Mouse (Mus musculus) midbrain, embryonic 14.5 days (tissue): ENCODE data around the gene Tgtp2. TPM values are rescaled to one million over a fixed set of nuclear protein-coding genes. Genes with fewer than 3 reads are reported as not detected.
"Not testable (repeated sequence)": the region's sequence is repeated elsewhere in the genome, so short reads cannot be mapped to it uniquely, and the experiment has no call there.

ENCODE experiments used
- ATAC-seq: fragments of 200-750 bp; cut with Nextera tagmentation; 2 replicates; pipeline ENCODE4 v1.8.0; 2017; ENCODE audit warnings: moderate number of reproducible peaks, moderate library complexity; ENCODE audit not compliant: low FRiP score, low TSS enrichment
- DNase-seq: peaks from one replicate; pipeline ENCODE4 v3.0.0-alpha.2; 2015
- H3K27ac ChIP-seq: fragments of 300-500 bp; sonication (generic); replicated peaks from 2 replicates; pipeline ENCODE4 v1.5.1; 2014; ENCODE audit warnings: mild to moderate bottlenecking, low read depth, low read length, moderate library complexity
- H3K27me3 ChIP-seq: fragments of 300-500 bp; sonication (generic); 2 replicates; pipeline ENCODE4 v1.6.1; 2014; ENCODE audit warnings: low read length, control low read depth, mixed read lengths; ENCODE audit not compliant: control insufficient read depth, insufficient read depth
- H3K36me3 ChIP-seq: fragments of 300-500 bp; sonication (generic); 2 replicates; pipeline ENCODE4 v1.6.1; 2014; ENCODE audit warnings: low read length, control low read depth; ENCODE audit not compliant: control insufficient read depth, insufficient read depth
- H3K4me1 ChIP-seq: fragments of 300-500 bp; sonication (generic); 2 replicates; pipeline ENCODE4 v1.6.1; 2014; ENCODE audit warnings: mild to moderate bottlenecking, antibody characterized with exemption, low read length, control low read depth; ENCODE audit not compliant: control insufficient read depth, insufficient read depth
- H3K4me2 ChIP-seq: fragments of 300-500 bp; sonication (generic); 2 replicates; pipeline ENCODE4 v1.6.1; 2014; ENCODE audit warnings: mild to moderate bottlenecking, low read length, moderate library complexity
- H3K4me3 ChIP-seq: fragments of 300-500 bp; sonication (generic); replicated peaks from 2 replicates; pipeline ENCODE4 v1.5.1; 2014; ENCODE audit warnings: low read depth, low read length
- H3K9ac ChIP-seq: fragments of 300-500 bp; sonication (generic); replicated peaks from 2 replicates; pipeline ENCODE4 v1.6.1; 2014; ENCODE audit warnings: mild to moderate bottlenecking, low read length, moderate library complexity
- H3K9me3 ChIP-seq: fragments of 300-500 bp; sonication (generic); 2 replicates; pipeline ENCODE4 v1.6.1; 2016; ENCODE audit warnings: low read length, control low read depth, mixed read lengths; ENCODE audit not compliant: control insufficient read depth
- WGBS: fragments of 180-500 bp; shearing (Covaris S2); extraction: QIAGEN DNeasy Blood & Tissue Kit; methylation state at CpG from one replicate; pipeline ENCODE4 v1.1.7; 2014; 5-methylcytosine and 5-hydroxymethylcytosine counted together
- polyA plus RNA-seq: library from polyadenylated mRNA; unstranded; fragments of >200 nt; fragmentation: Nextera tagmentation; extraction: Ambion mirVana; gene quantifications from 2 replicates; pipeline ENCODE4 v1.2.1, GENCODE M21; 2014

Gene Tgtp2
- polyA plus RNA-seq, 1 experiment from 2014 or later, result 0.76 TPM

GRCm38 (mm10) chr11:49051093-49051891 lies 12.7 kb downstream of the Tgtp2 start, which contains the start of gene 9930111J21Rik2:
Gene 9930111J21Rik2 (minus strand): TSS chr11:49051242.
- not testable (repeated sequence) for H3K36me3 ChIP-seq, H3K4me3 ChIP-seq, H3K4me2 ChIP-seq, H3K9ac ChIP-seq, H3K27me3 ChIP-seq, ATAC-seq, DNase-seq, H3K9me3 ChIP-seq, H3K27ac ChIP-seq, H3K4me1 ChIP-seq
- WGBS, result 78% methylated on average over 1 of the region's 6 CpGs

- DNase-seq, H3K36me3 ChIP-seq, H3K27ac ChIP-seq, H3K4me1 ChIP-seq, H3K9ac ChIP-seq, H3K27me3 ChIP-seq, ATAC-seq, H3K4me3 ChIP-seq, H3K4me2 ChIP-seq, H3K9me3 ChIP-seq: not testable (repeated sequence)
Measured at GRCm38 (mm10) chr11:49050064-49050463, 13.9 kb downstream of the Tgtp2 start.

GRCm38 (mm10) chr11:49012074-49012473 lies 51.9 kb downstream of the Tgtp2 start:
- not testable (repeated sequence) for H3K4me1 ChIP-seq, H3K27me3 ChIP-seq, H3K36me3 ChIP-seq, H3K4me2 ChIP-seq, H3K9me3 ChIP-seq, H3K9ac ChIP-seq, ATAC-seq, H3K4me3 ChIP-seq, DNase-seq, H3K27ac ChIP-seq

Other genes with a start within 250 kb of the Tgtp2 start
- 6.3 and 8.4 TPM in 2 replicates for gene Trim41, start 246.9 kb downstream of the Tgtp2 start, polyA plus RNA-seq
- 0.75 and 1.6 TPM in 2 replicates for gene Trim7, start 238.1 kb downstream of the Tgtp2 start, polyA plus RNA-seq
- gene Gm12184, start 237.6 kb downstream of the Tgtp2 start, polyA plus RNA-seq, result 3.2 and 4.5 TPM in 2 replicates
- gene Irgm1, start 192.5 kb downstream of the Tgtp2 start, polyA plus RNA-seq, result 1.4 and 5.0 TPM in 2 replicates
- 0.34 TPM in 1 of 2 replicates, not detected in the other for gene Gm5431, start 162.0 kb downstream of the Tgtp2 start, polyA plus RNA-seq
- gene Psme2b, start 118.0 kb downstream of the Tgtp2 start, polyA plus RNA-seq, result 1.4 and 1.7 TPM in 2 replicates
- gene Olfr56, start 85.3 kb downstream of the Tgtp2 start, polyA plus RNA-seq, result not detected in 2 replicates
- gene 9930111J21Rik1, start 84.8 kb downstream of the Tgtp2 start, polyA plus RNA-seq, result 0.39 TPM in 1 of 2 replicates, not detected in the other
- gene Gm12185, start 72.0 kb downstream of the Tgtp2 start, polyA plus RNA-seq, result not detected in 2 replicates
- gene Tgtp1, start 70.0 kb downstream of the Tgtp2 start, polyA plus RNA-seq, result 0.74 TPM in 1 of 2 replicates, not detected in the other
- gene 9930111J21Rik2, start 13.0 kb downstream of the Tgtp2 start, polyA plus RNA-seq, result 0.04 and 0.46 TPM in 2 replicates
- 0.16 and 3.5 TPM in 2 replicates for gene Ifi47, start 12.4 kb upstream of the Tgtp2 start, polyA plus RNA-seq
- gene Olfr1396, start 50.7 kb upstream of the Tgtp2 start, polyA plus RNA-seq, result not detected in 2 replicates
- not detected in 2 replicates for gene Olfr1395, start 78.1 kb upstream of the Tgtp2 start, polyA plus RNA-seq
- not detected in 2 replicates for gene Olfr1394, start 90.2 kb upstream of the Tgtp2 start, polyA plus RNA-seq
- not detected in 2 replicates for gene Btnl9, start 123.0 kb upstream of the Tgtp2 start, polyA plus RNA-seq
- 37.3 and 61.7 TPM in 2 replicates for gene Zfp62, start 139.1 kb upstream of the Tgtp2 start, polyA plus RNA-seq
- 27.0 and 27.9 TPM in 2 replicates for gene Mgat1, start 180.0 kb upstream of the Tgtp2 start, polyA plus RNA-seq
- 0.22 TPM in 1 of 2 replicates, not detected in the other for gene Olfr1393, start 214.1 kb upstream of the Tgtp2 start, polyA plus RNA-seq
- 0.07 TPM in 1 of 2 replicates, not detected in the other for gene Olfr1392, start 221.1 kb upstream of the Tgtp2 start, polyA plus RNA-seq
- not detected in 2 replicates for gene Olfr10, start 240.5 kb upstream of the Tgtp2 start, polyA plus RNA-seq